In the genomic region with DNA sequence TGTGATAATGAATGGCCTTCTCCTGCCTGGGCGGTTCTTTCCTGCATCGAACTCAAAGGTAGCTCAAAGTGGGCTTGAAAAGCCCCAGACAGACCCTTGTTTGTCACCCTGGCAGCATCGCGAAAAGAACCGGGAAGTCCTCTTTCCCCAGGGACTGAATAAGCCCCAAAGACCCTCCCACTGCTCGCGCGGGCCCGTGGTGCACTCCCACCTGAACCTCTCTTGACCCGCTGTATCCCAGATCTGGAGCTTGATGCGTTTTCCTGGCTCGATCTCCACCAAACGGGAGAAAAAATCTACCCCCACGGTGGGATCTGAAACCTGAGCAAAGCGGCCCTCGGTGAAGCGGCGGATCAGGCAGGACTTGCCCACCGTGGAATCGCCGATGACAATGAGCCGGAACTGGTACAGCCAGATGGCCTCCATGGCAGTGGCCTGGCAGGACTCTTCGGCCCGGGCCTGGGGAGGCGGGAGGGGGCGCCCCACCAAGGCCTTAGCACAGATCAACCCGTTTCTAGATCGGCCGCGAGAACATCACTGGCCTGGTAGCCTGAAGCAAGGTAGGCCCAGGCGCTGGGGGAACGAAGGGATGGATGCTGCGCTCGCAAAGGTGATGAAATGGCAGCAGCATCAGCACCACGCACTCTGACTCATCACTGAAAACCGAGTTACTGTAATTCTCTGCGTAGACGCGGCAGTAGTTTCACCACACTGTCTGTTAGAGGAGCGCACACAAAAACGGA, we compare ENCODE assay signal across 8 mouse cellular contexts. TPM values are rescaled to one million over a fixed set of nuclear protein-coding genes. Genes with fewer than 3 reads are reported as not detected.
DNase-seq lines count a peak whose midpoint lies in the region; ATAC-seq and TF ChIP-seq lines count a peak whose summit lies in the region.

Rab39b (minus strand) TSS at position 650 of the 743 bp plus-strand sequence.

- no peak for TF ChIP-seq POLR2A in thymus, adult 2 months (IDR thresholded peaks at IDR 0.05; ENCODE audit: control insufficient read depth, extremely low read depth, insufficient read depth, low read length, poor library complexity)
- TF ChIP-seq POLR2A in kidney, adult 2 months (IDR thresholded peaks at IDR 0.05; ENCODE audit: low read depth, low read length): no peak

- TF ChIP-seq CTCF in thymus, adult 2 months (IDR thresholded peaks at IDR 0.05; ENCODE audit: borderline replicate concordance, control insufficient read depth, extremely low read depth, insufficient read depth, low read length, poor library complexity): no peak
- no peak for TF ChIP-seq CTCF in kidney, adult 2 months (conservative IDR thresholded peaks at IDR 0.05; ENCODE audit: insufficient read depth, insufficient read length, low read depth, low read length)

- no peak for DNase-seq in thymus, adult 2 months
- DNase-seq in thymus, adult 18-20 months: no peak
- peak; percentile 70 to 75 for DNase-seq in cerebellum, postnatal 10 days
- DNase-seq in frontal cortex, postnatal 10 days (ENCODE audit: low spot score in 2 of 2): peak; percentile 23 to 46
- DNase-seq in kidney, adult 2 months: peak; percentile 3
- DNase-seq in natural killer cell, adult 2 months (ENCODE audit: low spot score in 2 of 2): peak; percentile 1 to 9
- DNase-seq in T-cell, adult 2 months (ENCODE audit: low spot score): no peak

- H3K27ac ChIP-seq in thymus, adult 2 months (ENCODE audit: control insufficient read depth, insufficient read depth, low read length): no peak within 1 kb of the TSS
- H3K27ac ChIP-seq in kidney, adult 2 months (ENCODE audit: insufficient read depth, low read depth, low read length): no peak within 1 kb of the TSS
- H3K27ac ChIP-seq in limb, embryonic 13.5 days: no peak within 1 kb of the TSS

- peak within 1 kb of the TSS; percentile 8; the same call in 1 of the 2 replicates for H3K4me3 ChIP-seq in thymus, adult 2 months (ENCODE audit: control insufficient read depth, insufficient read depth, low read length)
- H3K4me3 ChIP-seq in kidney, adult 2 months (ENCODE audit: insufficient read depth, low read depth, low read length): peak within 1 kb of the TSS; percentile 64
- peak within 1 kb of the TSS; percentile 55 for H3K4me3 ChIP-seq in limb, embryonic 13.5 days

- WGBS in thymus, adult 2 months: 9% methylated on average over 41 of the region's 41 CpGs
- 2% methylated on average over 41 of the region's 41 CpGs for whole genome bisulfite sequencing in kidney, adult 2 months
- 13% methylated on average over 41 of the region's 41 CpGs for WGBS in limb, embryonic 13.5 days

- peak within 1 kb of the TSS; percentile 63 for H3K4me2 ChIP-seq in limb, embryonic 13.5 days (replicated peaks)

- no peaks in the 10 kb centered on the region for H3K9me3 ChIP-seq in limb, embryonic 13.5 days

- ATAC-seq in limb, embryonic 13.5 days (ENCODE audit: low FRiP score, low read depth): peak; percentile 87; the same call in 1 of the 2 replicates

- no peaks in the 10 kb centered on the region for H3K4me1 ChIP-seq in thymus, adult 2 months (replicated peaks; ENCODE audit: control insufficient read depth, insufficient read depth, low read length)
- H3K4me1 ChIP-seq in kidney, adult 2 months (ENCODE audit: control insufficient read depth, insufficient read depth, low read length): no peaks in the 10 kb centered on the region
- H3K4me1 ChIP-seq in limb, embryonic 13.5 days: no peaks in the 10 kb centered on the region

- peak within 1 kb of the TSS; percentile 62 for H3K9ac ChIP-seq in limb, embryonic 13.5 days

- H3K36me3 ChIP-seq in thymus, adult 2 months (ENCODE audit: control insufficient read depth, insufficient read depth, low read length): no peaks in the 10 kb centered on the region
- no peaks in the 10 kb centered on the region for H3K36me3 ChIP-seq in kidney, adult 2 months (ENCODE audit: control insufficient read depth, insufficient read depth, low read length)
- H3K36me3 ChIP-seq in limb, embryonic 13.5 days: no peaks in the 10 kb centered on the region

- H3K27me3 ChIP-seq in thymus, adult 2 months (ENCODE audit: control insufficient read depth, insufficient read depth, low read length): no peaks in the 10 kb centered on the region; the same call in 1 of the 2 replicates
- H3K27me3 ChIP-seq in kidney, adult 2 months (replicated peaks; ENCODE audit: control insufficient read depth, insufficient read depth, low read length): no peaks in the 10 kb centered on the region
- H3K27me3 ChIP-seq in limb, embryonic 13.5 days: no peaks in the 10 kb centered on the region

RNA-seq across cellular contexts. Expression of gene Rab39b, which starts in this region (rescaled TPM):
- 0.11 and 0.14 TPM in 2 replicates for polyA plus RNA-seq in thymus, adult 2 months (2012; rRNA removed)
- polyA plus RNA-seq in kidney, adult 2 months (2012; rRNA removed): 0.29 and 0.38 TPM in 2 replicates
- 4.4 and 4.5 TPM in 2 replicates for polyA plus RNA-seq in limb, embryonic 13.5 days (2015; fragmentation: Nextera tagmentation; extraction: Ambion mirVana)

Comparison
In these comparisons a context has a peak if more than half of its experiments do, and no peak if none do; other contexts are left out.
1. Peak in DNase-seq and H3K4me3 ChIP-seq in kidney, adult 2 months; RNA of the gene not detected or under 1 TPM.
2. DNase-seq: peak in cerebellum, postnatal 10 days (2 of 2), frontal cortex, postnatal 10 days (2 of 2) and natural killer cell, adult 2 months (2 of 2); none in thymus, adult 2 months (single experiment), thymus, adult 18-20 months (0 of 2) and T-cell, adult 2 months (single experiment).
3. H3K4me3 ChIP-seq: peak in every context shown above with its lines; median percentile 64 in kidney, adult 2 months; 55 in limb, embryonic 13.5 days; 8 in thymus, adult 2 months.